Mouse (Mus musculus) liver, postnatal 0 days (tissue): ENCODE results near the gene Cpne6. TPM values are rescaled to one million over a fixed set of nuclear protein-coding genes. Genes with fewer than 3 reads are reported as not detected.

ENCODE experiments used
- ATAC-seq: fragments of 200-750 bp; cut with Nextera tagmentation; 2 replicates; pipeline ENCODE4 v1.8.0; 2017; ENCODE audit warnings: mild to moderate bottlenecking, moderate library complexity
- DNase-seq: peaks from one replicate; pipeline ENCODE4 v3.0.0-alpha.2; 2016
- H3K27ac ChIP-seq: fragments of 300-500 bp; sonication (generic); 2 replicates; pipeline ENCODE4 v1.5.1; 2014; ENCODE audit warnings: antibody characterized with exemption, moderate library complexity, mild to moderate bottlenecking, low read depth
- H3K27me3 ChIP-seq: fragments of 300-500 bp; sonication (generic); 2 replicates; pipeline ENCODE4 v1.6.1; 2014; ENCODE audit warnings: low read length, control low read depth, mixed read lengths; ENCODE audit not compliant: insufficient read depth
- H3K36me3 ChIP-seq: fragments of 300-500 bp; sonication (generic); replicated peaks from 2 replicates; pipeline ENCODE4 v1.6.1; 2014; ENCODE audit warnings: mild to moderate bottlenecking, control low read depth, low read length, moderate library complexity, mixed read lengths; ENCODE audit not compliant: insufficient read depth
- H3K4me1 ChIP-seq: fragments of 300-500 bp; sonication (generic); 2 replicates; pipeline ENCODE4 v1.6.1; 2014; ENCODE audit warnings: antibody characterized with exemption, mild to moderate bottlenecking, control low read depth; ENCODE audit not compliant: insufficient read depth
- H3K4me2 ChIP-seq: fragments of 300-500 bp; sonication (generic); 2 replicates; pipeline ENCODE4 v1.6.1; 2014; ENCODE audit warnings: low read depth, mild to moderate bottlenecking, low read length, moderate library complexity, mixed read lengths
- H3K4me3 ChIP-seq: fragments of 300-500 bp; sonication (generic); 2 replicates; pipeline ENCODE4 v1.5.1; 2014; ENCODE audit warnings: low read depth, low read length
- H3K9ac ChIP-seq: fragments of 300-500 bp; sonication (generic); replicated peaks from 2 replicates; pipeline ENCODE4 v1.6.1; 2014; ENCODE audit warnings: mild to moderate bottlenecking, moderate library complexity
- H3K9me3 ChIP-seq: fragments of 300-500 bp; sonication (generic); 2 replicates; pipeline ENCODE4 v1.6.1; 2016; ENCODE audit warnings: mild to moderate bottlenecking, control low read depth, low read length, mixed read lengths
- CTCF ChIP-seq: sonication (generic); IDR thresholded peaks from 2 replicates; pipeline ENCODE4 v1.5.1; 2016; ENCODE audit warnings: antibody characterized with exemption, low read depth
- EP300 ChIP-seq: IDR thresholded peaks from 2 replicates; pipeline ENCODE4 v1.6.1; 2016; ENCODE audit warnings: antibody characterized with exemption, low read depth, mild to moderate bottlenecking
- WGBS: fragments of 180-500 bp; shearing (Covaris S2); extraction: QIAGEN DNeasy Blood & Tissue Kit; methylation state at CpG from one replicate; pipeline ENCODE4 v1.1.7; 2014; ENCODE audit not compliant: insufficient replicate concordance; 5-methylcytosine and 5-hydroxymethylcytosine counted together
- polyA plus RNA-seq: library from polyadenylated mRNA; unstranded; fragments of >200 nt; fragmentation: Nextera tagmentation; extraction: Ambion mirVana; gene quantifications from 2 replicates; pipeline ENCODE4 v1.2.1, GENCODE M21; 2015

Gene Cpne6
- polyA plus RNA-seq, 1 experiment from 2014 or later = not detected

DNA sequence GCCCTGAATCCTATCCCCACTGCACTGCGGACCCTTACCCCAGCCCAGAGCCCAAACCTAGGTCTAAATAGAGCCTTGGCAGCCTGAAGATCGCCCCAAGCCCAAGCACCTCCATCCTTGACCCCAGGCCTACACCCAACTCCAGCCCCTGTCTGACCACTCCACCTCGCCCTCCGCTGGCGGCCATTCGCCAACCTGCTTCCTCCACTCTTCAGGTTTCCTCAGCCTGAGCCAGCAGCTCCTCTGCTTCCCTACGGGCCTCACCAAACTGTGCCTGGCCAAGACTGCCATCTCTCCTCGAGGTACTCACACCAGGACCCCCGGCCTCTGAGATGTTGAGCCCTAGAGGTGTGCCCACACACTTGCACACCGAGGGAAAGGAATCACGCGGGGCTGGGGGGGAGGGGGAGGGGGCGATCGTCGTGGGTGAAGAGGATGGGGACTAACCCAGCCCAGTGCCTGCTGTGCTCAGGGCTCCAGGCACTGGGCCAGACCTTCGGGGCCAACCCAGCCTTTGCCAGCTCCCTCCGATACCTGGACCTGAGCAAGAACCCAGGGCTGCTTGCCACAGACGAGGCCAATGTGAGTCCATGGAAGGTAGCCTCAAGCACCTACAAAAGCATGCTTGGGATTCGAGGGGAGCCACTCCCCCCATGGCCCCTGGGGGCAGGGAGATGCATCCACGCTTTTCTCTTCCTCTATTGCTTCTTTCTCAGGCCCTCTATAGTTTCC is 14.6 kb upstream of the Cpne6 start:
- TF ChIP-seq EP300 = no peak
- TF ChIP-seq CTCF = no peak
- Histone ChIP-seq H3K9ac (no peak overlapping the region), H3K9me3 (no peaks in the 10 kb centered on the region), H3K4me1 (peaks cover 12% of the 10 kb centered on the region), H3K4me2 (no peak overlapping the region), H3K27me3 (peaks cover 10% of the 10 kb centered on the region; the same call in 1 of the 2 replicates), H3K4me3 (no peak overlapping the region), H3K27ac (no peak overlapping the region), H3K36me3 (no peaks in the 10 kb centered on the region)
- 71% methylated on average over 17 of the region's 20 CpGs for WGBS
- no peak for DNase-seq
- no peak for ATAC-seq

DNA sequence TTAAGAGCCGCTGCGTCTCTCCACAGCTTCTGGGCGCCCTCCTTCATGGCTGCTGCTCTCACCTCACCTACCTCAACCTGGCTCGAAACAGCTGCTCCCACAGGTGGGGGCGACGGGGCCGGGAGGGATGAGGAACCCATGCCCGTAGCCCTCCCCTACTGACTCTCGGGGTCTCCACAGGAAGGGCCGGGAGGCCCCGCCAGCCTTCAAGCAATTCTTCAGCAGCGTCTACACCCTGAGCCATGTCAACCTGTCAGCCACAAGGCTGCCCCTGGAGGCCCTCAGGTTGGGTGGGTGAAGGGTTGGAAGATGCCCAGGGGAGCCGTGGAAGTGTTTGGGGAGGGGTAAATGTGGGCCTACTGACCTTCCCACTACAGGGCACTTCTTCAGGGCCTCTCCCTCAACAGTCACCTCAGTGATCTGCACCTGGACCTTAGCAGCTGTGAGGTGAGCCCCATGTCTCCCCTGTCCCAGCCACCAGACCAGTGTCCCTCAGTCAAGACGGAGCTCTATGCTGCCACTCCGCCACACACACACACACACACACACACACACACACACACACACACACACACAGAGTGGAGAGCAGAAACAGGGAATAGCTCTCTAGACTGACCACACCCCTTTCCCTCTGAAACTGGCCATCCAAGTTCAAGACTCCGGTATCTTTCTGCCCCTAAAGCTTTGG is 13.3 kb upstream of the Cpne6 start:
- H3K4me1 ChIP-seq = no peaks in the 10 kb centered on the region; the same call in 1 of the 2 replicates
- H3K9me3 ChIP-seq = no peaks in the 10 kb centered on the region
- H3K27ac ChIP-seq = no peak overlapping the region
- WGBS = 69% methylated on average over 16 of the region's 16 CpGs
- DNase-seq (no peak), ATAC-seq (no peak; the same call in 1 of the 2 replicates)
- no peak overlapping the region for H3K4me2 ChIP-seq
- TF ChIP-seq CTCF (no peak), EP300 (no peak)
- no peaks in the 10 kb centered on the region for H3K36me3 ChIP-seq
- no peak overlapping the region for H3K9ac ChIP-seq
- no peak overlapping the region for H3K4me3 ChIP-seq
- 0 out of 2 replicates have a peak, but pooled peaks cover 2% of the 10 kb centered on the region for H3K27me3 ChIP-seq

DNA sequence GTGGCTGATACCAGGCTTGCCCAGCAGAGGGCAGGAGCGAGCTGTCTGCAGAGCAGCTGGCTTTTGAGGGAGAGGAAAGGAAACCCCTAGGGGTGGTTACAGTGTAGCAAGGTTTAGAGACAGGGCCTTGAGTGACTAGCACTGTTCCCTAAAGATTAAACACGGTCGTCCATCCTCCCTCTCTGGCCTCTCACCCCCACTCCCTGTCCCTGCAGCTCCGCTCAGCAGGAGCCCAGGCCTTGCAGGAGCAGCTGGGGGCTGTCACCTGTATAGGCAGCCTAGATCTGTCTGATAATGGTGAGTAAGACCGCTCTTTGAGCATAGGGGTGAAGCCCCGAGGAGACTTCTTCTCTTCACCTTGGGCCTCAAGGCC is 12.8 kb upstream of the Cpne6 start:
- Histone ChIP-seq H3K36me3 (no peaks in the 10 kb centered on the region), H3K4me3 (no peak overlapping the region), H3K27me3 (0 out of 2 replicates have a peak, but pooled peaks cover 2% of the 10 kb centered on the region), H3K4me2 (no peak overlapping the region), H3K9ac (no peak overlapping the region), H3K4me1 (no peaks in the 10 kb centered on the region), H3K27ac (no peak overlapping the region), H3K9me3 (no peaks in the 10 kb centered on the region)
- DNase-seq (peak; percentile 90), ATAC-seq (peak; percentile 81)
- WGBS = 33% methylated on average over 6 of the region's 6 CpGs
- TF ChIP-seq EP300 (no peak), CTCF (peak; percentile 99)

DNA sequence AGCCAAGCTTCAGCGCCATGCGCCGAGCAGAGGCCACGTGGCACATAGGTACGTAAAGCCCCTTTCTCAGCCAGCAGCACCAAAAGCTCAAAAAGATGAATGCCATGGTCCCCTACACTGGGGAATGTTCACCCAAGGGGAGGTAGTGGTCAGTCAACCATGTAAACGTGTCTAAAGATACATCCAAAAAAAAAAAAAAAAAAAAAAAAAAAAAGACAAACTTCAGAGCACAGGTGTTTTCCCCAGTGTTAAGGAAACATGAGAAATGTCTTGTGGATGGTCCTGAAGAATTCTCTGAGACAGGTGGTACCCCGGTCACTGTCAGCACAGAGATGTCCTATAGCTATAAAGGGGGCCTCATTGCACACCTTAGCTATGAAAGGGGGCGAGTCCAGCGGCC is 4.6 kb upstream of the Cpne6 start:
- no peaks in the 10 kb centered on the region for H3K9me3 ChIP-seq
- ATAC-seq (no peak), DNase-seq (no peak)
- H3K4me3 ChIP-seq = no peak overlapping the region
- H3K9ac ChIP-seq = no peak overlapping the region
- H3K4me2 ChIP-seq = no peak overlapping the region
- WGBS = 82% methylated on average over 9 of the region's 9 CpGs
- TF ChIP-seq CTCF (no peak), EP300 (no peak)
- H3K27ac ChIP-seq = no peak overlapping the region
- peaks cover 8% of the 10 kb centered on the region for H3K27me3 ChIP-seq
- no peaks in the 10 kb centered on the region for H3K36me3 ChIP-seq
- H3K4me1 ChIP-seq = no peaks in the 10 kb centered on the region

DNA sequence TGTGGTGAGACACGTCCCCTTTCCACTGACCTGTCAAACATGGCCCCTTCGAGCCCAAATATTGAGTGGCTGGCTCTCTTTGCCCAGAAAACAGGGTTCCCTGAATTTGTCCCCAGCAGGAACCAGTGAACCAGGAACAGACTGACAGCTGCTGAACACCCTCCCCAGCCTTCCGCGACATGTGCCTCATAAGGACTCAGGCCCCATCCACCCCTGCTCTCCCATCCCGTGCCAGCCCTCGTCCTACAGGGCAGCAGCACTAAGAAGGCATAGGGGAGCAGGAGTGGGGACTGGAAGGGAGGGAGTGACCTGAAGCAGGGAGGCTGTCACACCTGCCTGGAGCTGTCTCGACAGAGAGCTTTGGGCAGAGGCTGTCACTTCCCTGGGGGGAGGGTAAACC is 2.4 kb upstream of the Cpne6 start:
- H3K27ac ChIP-seq = no peak overlapping the region
- no peaks in the 10 kb centered on the region for H3K9me3 ChIP-seq
- TF ChIP-seq EP300 (no peak), CTCF (no peak)
- peaks cover 18% of the 10 kb centered on the region for H3K27me3 ChIP-seq
- H3K4me3 ChIP-seq = no peak overlapping the region
- no peak overlapping the region for H3K9ac ChIP-seq
- ATAC-seq (no peak), DNase-seq (no peak)
- no peak overlapping the region for H3K4me2 ChIP-seq
- no peaks in the 10 kb centered on the region for H3K4me1 ChIP-seq
- 50% methylated on average over 7 of the region's 7 CpGs for WGBS
- H3K36me3 ChIP-seq = no peaks in the 10 kb centered on the region

DNA sequence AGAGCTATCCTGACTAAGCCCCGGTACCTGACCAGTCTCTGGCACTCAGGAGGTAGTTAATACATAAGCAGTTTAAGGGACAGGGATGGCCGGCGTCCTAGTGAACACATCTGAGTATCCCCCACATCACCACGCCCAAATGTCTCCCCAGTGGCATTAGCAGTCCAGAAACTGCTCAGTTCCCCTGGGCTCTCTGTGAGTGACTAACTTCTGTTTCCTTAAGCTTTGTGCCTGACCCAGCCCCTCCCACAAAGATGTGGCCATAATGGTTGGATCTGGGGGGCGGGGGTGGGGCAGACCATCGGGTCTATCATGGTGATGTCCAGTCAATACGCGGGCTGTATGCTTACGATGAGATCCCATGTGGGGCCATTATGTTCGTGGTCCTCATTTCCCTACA is 705 bp upstream of the Cpne6 start:
- Histone ChIP-seq H3K4me1 (no peaks in the 10 kb centered on the region), H3K9ac (no peak overlapping the region), H3K36me3 (no peaks in the 10 kb centered on the region), H3K4me2 (no peak overlapping the region), H3K9me3 (no peaks in the 10 kb centered on the region), H3K27me3 (peaks cover 18% of the 10 kb centered on the region), H3K4me3 (no peak overlapping the region), H3K27ac (no peak overlapping the region)
- ATAC-seq = no peak
- 72% methylated on average over 10 of the region's 10 CpGs for WGBS
- no peak for DNase-seq
- no peak for TF ChIP-seq CTCF
- no peak for TF ChIP-seq EP300
